Mouse (Mus musculus): ENCODE measurements at regions not wholly inside any gene's neighbourhood (a gene's known extent, or its start where the extent isn't known, plus 50 kb on each side); places are given as distances from the start of the nearest gene placed in this dataset.

DNA sequence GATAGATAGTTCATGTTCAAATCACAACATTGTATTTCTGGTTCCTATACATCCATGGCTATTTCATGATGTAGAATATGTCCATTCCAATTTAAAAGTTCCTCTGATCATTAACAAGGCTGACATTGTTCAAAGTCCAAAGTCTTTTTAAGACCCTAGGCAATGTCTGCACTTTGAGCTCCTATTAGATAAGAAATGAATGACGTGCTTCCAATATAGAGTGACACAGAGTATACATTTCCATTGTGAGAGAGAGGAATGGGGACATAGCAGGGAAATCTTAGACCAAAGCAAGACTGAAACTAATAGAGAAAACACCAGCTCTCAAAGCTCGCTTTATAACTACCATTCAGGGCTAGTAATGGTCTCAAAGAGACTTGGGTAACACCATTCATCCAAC is 153.5 kb downstream of the Mex3b start:
- intact Hi-C loops (cut with DNase I) = no loop called here
- DNase-seq = no peak

DNA sequence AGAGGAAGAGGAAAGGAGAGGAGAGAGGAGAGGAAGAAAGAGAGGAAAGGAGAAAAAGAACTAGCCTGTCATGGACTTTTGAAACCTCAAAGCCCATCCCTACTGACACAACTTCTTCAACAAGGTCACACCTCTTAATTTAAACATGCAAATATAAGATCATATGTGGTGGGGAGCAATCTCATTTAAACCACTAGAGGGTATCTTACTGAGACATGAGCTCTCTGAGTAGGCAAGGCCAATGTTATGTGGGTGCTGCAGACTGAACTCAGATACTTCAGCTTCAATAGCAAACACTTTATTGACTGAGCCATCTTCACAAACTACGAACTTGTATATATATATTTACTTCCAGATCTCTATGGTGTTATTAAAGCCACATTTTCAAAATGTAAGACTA is 156.9 kb downstream of the Mex3b start:
- DNase-seq = no peak
- intact Hi-C loops (cut with DNase I) = no loop called here

DNA sequence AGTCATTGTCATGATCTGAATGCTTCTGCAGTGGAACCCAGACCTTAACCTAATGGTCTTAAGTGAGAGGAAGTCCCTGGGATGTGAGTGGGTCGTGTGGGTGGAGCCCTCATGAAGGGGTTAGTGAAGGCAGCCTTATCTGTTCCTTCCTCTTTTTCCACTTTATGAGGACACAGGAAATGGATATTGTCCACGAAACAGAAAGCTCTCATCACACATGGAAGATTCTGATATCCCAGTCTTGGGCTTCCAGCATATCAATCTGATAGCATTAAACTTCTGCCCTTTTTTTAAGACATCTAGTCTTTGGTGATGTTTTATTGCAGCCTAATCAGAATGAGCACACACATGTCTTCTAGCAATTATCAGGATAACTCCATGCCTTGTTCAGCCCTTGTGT is 164.0 kb downstream of the Mex3b start:
- intact Hi-C loops (cut with DNase I) = no loop called here
- no peak for DNase-seq

DNA sequence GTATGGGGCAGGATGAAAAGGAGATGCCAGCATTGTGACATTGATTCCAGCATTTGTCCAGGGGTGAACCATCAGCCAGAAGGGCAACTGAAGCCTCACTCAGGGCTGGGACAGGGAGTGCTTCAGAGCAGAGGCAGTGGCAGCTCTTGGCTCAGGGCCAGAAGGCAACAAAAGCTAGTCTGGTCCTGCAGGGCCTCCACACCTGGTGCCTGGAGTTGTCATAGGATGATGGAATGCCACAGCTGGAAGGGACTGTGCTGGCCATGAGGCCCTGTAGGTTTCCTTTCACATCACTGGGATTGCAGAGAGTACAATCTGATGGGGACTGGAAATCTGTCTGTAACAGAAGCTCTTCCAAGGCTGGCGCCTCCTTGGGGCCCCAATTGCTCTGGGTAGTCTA is 164.9 kb downstream of the Mex3b start:
- intact Hi-C loops (cut with DNase I) = no loop called here
- no peak for DNase-seq

DNA sequence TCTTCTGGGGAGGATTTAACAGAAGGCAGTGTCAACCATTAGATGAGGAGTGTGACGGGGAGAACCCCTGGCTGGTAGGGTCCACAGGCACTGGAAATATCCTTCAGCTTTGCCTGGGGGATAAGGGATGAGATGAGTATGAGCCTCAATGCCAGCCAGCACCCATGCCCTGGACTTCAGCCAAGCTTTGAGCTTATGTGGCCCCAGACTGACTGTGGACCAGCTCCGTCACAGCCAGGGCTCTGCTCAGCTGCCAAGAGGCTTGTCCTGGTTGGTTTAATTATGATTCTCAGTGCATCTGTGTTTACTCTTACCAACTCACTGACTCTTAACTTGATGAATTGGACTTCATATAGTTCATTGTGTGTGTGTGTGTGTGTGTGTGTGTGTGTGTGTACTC is 165.8 kb downstream of the Mex3b start:
- intact Hi-C loops (cut with DNase I) = no loop called here
- DNase-seq = peak in 1 of 2 experiments; percentile 19

DNA sequence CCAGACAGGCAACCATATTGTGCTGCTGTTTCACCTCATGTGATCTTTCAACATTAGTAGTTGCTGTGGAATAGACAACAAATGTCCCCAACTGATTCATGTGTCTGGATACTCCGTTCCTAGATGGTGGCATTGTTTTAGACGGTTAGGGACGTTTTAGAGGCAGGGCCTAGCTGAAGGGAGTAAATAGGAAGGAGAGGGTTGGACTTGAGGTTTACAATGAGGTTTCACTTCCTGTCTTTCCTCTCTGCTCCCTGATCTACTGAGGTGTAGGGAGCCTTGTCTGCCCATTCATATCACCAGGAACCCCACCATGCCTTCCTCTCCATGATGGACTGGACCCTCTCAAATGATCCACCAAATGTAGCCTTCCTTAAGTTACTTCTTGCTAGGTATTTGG is 168.1 kb downstream of the Mex3b start:
- no peak for DNase-seq
- intact Hi-C loops (cut with DNase I) = no loop called here

DNA sequence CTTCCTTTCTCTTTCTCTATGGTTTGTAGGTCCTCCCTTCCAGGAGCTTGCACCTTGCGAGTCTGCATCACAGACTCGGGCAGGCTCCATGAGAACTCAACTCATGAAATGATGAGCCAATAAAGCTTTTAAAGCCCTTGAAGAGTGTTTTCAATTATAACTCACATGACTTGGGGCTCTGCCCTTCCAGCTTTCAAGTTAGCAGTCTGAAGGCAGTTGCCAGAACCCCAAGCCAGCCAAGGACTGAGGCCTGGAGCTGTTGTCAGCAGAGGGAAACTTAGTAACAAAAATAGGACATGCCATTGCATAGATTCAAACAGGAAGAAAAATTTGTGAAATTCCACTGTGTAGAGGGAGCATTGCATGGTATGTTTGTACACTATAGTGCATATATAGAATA is 169.3 kb downstream of the Mex3b start:
- intact Hi-C loops (cut with DNase I) = no loop called here

DNA sequence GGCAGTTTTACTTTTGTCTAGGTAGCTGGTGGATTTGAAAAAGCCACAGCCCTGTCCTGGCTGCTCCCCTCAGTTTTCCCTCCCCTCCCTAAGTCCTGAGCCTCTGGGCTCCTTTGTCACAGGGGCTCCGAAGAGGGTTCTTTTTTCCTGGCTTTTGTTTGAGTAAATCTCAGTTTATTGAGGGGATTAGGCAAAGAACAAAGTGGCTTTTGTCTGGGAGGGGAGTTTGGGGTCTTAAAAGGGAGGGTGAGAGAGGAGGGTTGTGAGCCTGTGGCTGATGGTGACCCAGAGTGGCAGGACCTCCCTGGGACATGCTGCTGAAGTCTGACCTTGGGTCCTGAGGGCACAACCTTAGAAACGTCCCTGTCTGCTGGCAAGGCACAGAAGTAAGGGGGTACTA is 170.0 kb downstream of the Mex3b start:
- no peak for DNase-seq
- intact Hi-C loops (cut with DNase I) = no loop called here

More for the DNA sequence above, 169.3 kb downstream of the Mex3b start:
- DNase-seq = peak; percentile 76 to 80

DNA sequence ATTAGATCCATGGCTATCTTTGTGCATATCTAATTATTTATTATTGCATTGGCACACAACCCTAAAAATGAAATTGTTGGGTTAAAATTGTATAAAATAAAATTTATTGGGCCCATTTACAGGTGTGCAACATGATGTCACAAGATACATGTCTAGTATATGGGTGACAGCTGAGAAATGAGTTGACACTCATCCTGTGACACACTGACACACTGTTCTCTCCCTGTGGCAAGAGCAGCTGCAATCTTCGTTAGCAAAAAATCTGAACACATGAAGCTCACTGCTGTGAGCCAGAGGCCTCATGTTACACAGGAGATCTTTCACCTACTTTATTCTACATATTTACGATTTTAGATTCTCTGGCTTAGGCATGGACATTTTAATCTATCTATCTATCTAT is 170.6 kb downstream of the Mex3b start:
- intact Hi-C loops (cut with DNase I) = no loop called here
- no peak for DNase-seq

DNA sequence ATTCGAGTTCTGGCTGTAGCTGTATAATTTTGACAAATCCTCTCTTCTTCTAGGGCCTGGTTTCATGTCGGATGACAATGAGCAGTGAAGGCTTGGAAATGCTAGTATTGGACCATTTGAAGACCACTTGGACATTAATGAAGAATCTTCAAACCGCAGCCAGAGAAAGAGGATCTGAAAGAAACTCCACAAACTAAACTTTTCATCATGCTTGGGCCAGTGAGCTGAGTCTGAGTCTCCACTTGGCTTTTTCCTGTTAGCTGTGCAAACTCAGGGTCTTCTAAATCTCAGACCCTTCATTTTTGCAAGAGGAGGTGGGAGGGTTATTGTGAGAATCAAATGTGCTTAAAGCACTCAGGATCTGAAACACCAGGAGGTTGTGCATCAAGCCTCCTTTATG is 176.6 kb downstream of the Mex3b start:
- no peak for DNase-seq
- intact Hi-C loops (cut with DNase I) = no loop called here

DNA sequence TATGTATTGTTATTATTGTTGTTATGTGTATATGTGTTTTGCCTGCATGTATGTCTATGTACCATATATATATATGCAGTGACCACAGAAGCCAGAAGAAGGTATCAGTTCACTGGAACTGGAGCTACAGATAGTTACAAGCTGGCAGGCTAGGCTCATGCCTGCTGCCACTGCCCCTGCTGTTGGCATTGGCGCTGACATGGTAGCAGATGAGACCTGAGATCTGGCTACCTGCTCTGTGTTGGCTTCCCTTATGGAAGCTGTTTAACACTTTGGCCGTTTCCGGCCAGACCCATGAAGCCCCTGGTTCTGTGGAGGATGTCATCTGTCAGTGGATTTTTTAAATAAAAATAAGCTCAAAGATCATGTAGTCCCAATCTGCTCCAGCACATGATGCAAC is 178.1 kb downstream of the Mex3b start:
- intact Hi-C loops (cut with DNase I) = no loop called here

DNA sequence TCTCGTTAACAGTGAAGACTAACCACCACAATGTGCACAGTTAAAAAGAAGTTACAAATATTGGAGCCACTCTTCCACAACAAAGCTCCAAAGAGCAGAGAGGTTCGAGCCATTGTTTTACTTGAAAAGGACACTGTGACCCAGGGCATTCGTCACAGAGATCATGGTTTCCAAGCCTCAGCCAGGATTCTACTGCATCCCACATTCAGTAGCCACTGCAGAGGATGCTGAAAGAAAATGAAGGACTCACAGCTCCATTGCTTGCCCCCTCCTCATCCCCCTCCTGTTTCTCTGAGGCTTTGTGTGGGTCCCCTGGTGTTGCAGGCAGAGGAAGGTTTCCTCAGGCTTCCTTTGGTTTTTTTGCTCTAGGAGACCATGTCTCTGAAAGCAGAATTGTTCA is 182.9 kb downstream of the Mex3b start:
- DNase-seq = no peak
- intact Hi-C loops (cut with DNase I) = no loop called here

More for the DNA sequence above, 178.1 kb downstream of the Mex3b start:
- DNase-seq = no peak

DNA sequence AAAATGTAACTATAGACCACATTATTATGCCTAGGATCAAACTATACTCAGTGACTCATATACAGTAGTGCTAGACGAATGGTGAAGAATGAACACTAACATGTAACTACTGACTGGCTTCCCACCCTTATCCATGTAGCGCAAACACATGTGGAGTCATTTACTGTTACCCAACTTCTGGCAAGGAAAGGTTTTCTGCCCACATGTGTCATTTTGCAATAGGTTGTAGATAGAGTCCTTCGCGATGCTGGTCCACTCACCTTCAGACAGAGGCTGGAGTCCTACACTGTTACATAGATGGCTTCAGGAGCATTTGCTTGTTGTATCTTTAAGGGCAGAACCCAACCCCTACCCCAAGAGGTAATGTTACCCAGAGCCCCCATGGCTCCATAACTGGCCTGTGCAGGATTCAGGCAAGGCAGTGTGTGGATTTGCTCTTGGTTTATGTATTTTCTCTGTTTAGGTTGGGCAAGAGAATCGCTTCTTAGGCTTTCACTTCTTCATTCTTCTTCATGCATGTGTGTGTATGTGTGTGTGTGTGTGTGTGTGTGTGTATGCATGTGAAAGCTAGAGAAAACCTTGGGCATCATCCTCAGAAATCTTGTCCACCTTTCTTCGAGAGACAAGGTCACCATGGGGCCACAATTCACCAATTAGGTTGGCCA is 183.8 kb downstream of the Mex3b start:
- no peak for DNase-seq
- intact Hi-C loops (cut with DNase I) = no loop called here

DNA sequence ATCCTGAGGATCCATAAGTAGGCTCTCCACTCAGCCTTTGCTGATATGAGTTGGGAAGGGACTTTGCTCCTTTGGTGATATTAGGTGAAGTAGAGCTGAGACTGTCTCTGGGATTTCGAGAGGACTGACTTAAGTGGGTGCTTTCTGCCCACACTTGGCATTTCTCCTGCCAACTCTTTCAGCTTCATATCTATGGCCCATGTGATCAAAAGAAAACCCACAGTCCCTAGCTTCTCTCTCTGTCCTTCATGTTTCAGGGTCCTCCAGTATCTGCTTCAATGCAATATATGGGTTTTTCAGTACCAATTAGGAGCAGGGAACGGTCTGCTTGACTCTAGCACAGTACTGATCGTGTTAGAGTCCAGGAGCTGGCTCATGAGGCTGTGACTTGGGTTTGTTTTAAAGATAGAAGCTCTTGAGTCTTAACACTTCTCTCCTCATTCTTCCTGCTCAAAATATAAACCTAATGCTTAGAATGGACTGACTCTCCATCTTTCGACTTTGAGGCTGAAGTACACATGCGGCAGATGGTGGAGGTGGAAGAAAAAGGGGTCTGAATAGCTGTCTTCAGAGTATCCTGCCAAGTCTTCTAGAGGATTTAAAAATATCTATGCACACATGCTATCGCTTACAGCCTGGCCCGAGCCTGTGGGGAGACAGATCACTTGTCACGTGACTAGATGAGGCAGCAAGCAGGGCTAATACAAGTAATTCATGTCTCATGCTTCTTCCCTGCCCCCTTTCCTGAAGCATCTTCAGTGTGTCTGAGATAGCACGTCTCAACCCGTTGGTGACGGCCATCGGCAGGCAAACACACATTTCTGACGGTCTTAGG is 189.2 kb downstream of the Mex3b start:
- DNase-seq = peak in 1 of 2 experiments; percentile 13
- intact Hi-C loops (cut with DNase I) = no loop called here

DNA sequence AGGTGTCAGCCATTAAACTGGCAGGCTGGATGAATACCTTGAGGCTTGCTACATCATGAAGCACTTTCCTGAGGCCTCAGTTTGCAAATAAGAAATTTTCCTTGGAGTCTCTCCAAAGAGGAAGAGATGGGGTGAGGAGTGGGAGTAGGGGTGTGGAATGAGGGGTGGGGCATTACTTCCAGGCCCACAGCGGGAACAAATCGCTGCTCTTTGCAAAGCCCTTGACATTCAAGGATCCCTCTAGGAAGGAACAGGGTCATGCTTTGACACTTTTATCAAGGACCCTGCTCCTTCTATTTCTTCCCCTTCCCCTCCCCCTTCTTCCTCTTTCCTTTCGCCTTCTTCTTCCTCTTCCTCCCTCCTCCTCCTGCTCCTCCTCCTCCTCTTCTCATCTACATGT is 193.2 kb downstream of the Mex3b start:
- intact Hi-C loops (cut with DNase I) = no loop called here
- DNase-seq = no peak

DNA sequence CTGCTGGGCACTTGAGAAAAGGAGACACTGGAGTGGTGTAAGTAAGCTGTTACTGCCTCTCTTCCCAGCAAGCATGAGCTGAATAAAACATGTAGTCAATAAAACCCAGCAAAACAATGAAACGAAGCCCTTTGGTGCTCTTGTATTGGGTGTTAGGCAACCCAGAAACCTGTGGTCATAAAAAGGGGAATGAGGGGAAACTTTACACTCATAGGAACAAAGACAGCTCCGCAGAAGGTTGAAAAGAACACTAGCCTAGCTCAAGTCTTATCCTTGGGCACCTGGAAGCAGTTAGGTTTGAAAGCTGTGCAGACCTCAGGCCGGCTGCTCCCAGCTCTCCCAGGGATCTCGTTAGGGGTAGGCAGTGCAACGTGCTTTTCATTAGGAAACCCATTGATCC is 193.6 kb downstream of the Mex3b start:
- intact Hi-C loops (cut with DNase I) = no loop called here
- no peak for DNase-seq

DNA sequence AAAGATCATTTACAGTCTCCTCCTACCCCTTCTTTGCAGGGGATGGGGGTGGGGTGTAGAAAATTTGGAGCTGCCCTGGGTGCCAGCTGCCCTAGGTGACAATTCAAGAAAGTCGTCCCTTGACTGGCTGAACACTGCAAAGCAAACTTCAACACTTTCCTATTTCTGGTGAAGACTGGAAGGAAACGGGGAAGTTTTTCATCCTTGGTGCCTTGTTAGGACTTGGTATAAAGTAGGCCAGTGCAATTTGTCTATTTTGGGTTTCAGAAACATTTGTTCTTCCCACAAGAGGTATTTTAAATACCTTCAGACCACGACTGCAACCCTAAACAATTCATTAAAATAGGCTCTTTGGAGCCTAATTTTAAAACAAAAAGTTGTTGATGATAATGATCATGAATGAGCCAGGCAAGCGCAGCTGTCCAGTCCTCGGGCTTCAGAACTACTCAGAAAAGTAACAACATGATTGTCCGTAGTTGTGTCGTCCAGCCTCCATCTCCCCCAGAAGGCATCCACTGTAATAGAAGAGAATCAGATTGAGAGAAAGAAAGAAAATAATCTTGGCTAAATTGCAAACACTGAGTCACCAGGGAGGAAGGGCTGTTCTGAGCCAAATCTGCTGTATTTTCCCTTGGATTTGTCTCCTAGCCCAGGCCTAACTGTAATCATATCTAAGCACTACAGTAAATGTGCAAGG is 194.2 kb downstream of the Mex3b start:
- intact Hi-C loops (cut with DNase I) = no loop called here
- peak; percentile 22 to 26 for DNase-seq

DNA sequence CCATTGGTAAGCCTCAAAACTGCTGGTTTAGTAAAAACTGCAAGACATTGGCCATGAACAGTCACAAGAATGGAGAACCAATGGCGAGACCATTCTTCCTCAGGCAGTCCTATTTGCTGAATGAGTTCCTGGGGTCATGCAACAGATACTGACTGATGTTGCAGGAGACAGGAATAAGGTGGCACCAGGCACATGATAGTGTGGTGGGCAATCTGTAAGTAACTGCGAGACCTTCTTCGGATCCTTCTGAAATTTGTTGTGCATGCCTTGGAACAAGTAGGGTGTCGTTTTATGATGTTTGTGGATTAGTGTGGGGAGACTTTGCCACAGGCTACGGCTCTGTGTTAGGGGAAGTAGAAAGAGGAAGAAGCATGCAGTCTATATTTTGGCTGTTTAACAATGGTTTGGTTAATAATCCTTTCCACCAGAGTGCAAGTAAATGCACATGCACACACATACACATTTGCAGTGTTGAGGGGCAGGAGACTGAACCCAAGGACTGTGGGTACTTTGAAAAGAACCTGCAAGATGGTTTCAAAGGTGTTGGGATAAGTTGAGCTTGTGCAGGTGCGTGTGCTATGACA is 194.9 kb downstream of the Mex3b start:
- intact Hi-C loops (cut with DNase I) = no loop called here
- no peak for DNase-seq

DNA sequence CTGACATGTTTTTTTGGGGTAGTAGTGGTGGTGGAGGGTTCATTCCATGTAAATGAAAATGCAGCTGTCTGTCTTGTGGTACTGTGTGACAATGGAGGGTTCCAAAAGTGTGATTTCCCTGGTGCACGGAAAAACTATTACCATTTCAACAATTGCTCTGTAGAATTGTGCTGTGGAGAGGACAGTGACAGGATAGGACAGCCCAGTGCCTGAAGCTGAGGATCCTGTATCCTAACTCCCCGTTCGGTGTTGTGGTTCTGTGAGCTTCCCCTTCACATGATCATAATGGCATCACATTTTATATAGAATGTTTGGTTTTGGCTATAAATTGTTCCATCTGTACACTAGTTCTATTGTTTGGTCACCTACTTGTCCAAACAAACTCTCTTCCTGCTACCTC is 196.4 kb downstream of the Mex3b start:
- intact Hi-C loops (cut with DNase I) = no loop called here
- no peak for DNase-seq

DNA sequence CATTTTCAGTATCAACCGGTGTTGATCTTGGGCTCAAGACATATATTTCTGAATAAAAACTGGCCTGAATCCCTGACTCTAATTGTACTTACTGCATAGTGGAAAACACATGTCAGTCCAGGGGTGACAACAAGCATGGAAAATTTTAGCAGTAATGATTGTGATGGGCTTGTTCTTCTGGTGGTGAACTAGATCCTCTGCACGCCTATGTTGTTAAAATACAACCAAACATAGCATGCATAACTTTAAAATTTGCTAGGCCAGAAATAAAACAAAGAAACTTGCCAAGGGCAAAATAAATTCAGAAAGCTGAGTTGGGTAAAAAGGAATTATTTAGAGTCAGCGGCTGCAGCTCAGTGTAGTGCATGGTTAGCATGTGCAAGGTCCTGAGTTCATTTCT is 198.2 kb downstream of the Mex3b start:
- no peak for DNase-seq
- intact Hi-C loops (cut with DNase I) = no loop called here

DNA sequence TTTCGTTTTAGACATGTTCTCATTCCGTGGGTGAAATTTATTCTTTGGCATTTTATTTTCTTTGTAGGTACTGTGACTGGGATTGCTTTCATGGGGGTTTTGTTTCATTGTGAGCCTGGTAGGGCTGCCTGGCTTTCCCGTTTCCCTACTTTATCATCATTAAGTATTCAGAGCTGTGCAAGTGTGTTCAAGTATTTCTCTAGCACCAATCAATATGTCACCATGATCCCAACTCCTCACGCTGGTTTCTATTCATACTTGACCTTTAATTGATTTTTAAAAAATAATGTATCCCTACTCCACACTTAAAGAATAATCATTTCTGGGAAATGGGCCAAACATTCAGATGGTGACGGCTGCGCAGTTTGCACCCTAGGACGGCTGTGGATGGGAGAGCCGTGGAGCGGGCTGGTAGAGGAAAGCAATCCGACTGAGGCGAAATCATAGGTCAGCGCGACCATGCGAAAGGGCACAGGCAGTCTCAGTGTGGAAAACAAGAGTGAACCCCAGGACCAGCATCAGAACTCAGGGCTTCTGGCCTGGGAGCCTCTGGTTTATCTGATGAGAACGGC is 207.4 kb downstream of the Mex3b start:
- intact Hi-C loops (cut with DNase I) = no loop called here
- DNase-seq = no peak
